Mouse (Mus musculus): ENCODE data around the gene Fbxw11. TPM values are rescaled to one million over a fixed set of nuclear protein-coding genes. Genes with fewer than 3 reads are reported as not detected.

The Fbxw11 gene
- polyA plus RNA-seq, 1 experiment: 29.8 TPM

DNA sequence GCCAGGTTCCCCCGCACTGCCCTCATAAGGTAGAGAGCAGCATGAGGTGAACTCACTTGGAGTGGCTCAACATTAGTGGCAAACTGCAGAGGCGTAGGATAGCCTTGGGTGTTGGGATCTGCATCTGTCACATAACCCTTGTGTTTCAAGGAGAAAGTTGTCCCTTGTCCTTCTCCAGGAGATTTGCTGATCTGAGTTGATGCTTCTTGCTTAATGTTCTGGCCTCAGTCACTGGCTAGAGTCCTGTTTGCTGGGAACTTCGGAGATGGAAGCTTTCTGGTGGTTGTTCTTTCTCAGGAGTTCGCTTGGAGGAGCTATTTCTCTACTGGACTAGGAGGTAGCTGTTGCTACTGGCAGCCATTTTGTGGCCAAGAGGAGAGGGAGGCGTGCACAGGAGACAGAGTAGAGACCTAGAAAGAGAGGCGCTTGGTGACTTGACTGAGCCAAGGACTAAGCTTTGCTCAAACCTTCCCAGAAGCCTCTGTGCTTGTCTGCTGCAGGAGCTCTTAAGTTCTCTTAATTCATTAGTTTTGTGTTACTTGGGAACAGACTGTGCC, 143.1 kb downstream of the Fbxw11 start:
- no peaks in the 10 kb centered on the region for H3K36me3 ChIP-seq (ENCODE audit: control insufficient read depth, insufficient read depth, low read length)
- H3K27me3 ChIP-seq (ENCODE audit: control insufficient read depth, insufficient read depth, low read length): no peaks in the 10 kb centered on the region
- WGBS: 76% methylated on average over 6 of the region's 6 CpGs
- TF ChIP-seq CTCF (IDR thresholded peaks at IDR 0.05; ENCODE audit: extremely low read depth, insufficient read length, insufficient replicate concordance, low read depth, low read length) (no peak), POLR2A (IDR thresholded peaks at IDR 0.05; ENCODE audit: low read depth, low read length) (no peak)
- H3K4me1 ChIP-seq (ENCODE audit: control insufficient read depth, insufficient read depth, insufficient read length, low read length): no peaks in the 10 kb centered on the region
- no peak overlapping the region for H3K27ac ChIP-seq (ENCODE audit: insufficient read depth, low read depth, low read length)
- no peak overlapping the region for H3K4me3 ChIP-seq (ENCODE audit: low read depth, low read length)

- no peaks in the 10 kb centered on the region for H3K36me3 ChIP-seq (ENCODE audit: control insufficient read depth, insufficient read depth, low read length)
- H3K4me3 ChIP-seq (ENCODE audit: low read depth, low read length): no peak overlapping the region
- TF ChIP-seq POLR2A (IDR thresholded peaks at IDR 0.05; ENCODE audit: low read depth, low read length) (no peak), CTCF (IDR thresholded peaks at IDR 0.05; ENCODE audit: extremely low read depth, insufficient read length, insufficient replicate concordance, low read depth, low read length) (no peak)
- H3K27ac ChIP-seq (ENCODE audit: insufficient read depth, low read depth, low read length): no peak overlapping the region
- H3K4me1 ChIP-seq (ENCODE audit: control insufficient read depth, insufficient read depth, insufficient read length, low read length): no peaks in the 10 kb centered on the region
- 79% methylated on average over 5 of the region's 5 CpGs for WGBS
- no peaks in the 10 kb centered on the region for H3K27me3 ChIP-seq (ENCODE audit: control insufficient read depth, insufficient read depth, low read length)
These were observed 143.7 kb downstream of the Fbxw11 start for GRCm38 (mm10) chr11:32786201-32786600.

DNA sequence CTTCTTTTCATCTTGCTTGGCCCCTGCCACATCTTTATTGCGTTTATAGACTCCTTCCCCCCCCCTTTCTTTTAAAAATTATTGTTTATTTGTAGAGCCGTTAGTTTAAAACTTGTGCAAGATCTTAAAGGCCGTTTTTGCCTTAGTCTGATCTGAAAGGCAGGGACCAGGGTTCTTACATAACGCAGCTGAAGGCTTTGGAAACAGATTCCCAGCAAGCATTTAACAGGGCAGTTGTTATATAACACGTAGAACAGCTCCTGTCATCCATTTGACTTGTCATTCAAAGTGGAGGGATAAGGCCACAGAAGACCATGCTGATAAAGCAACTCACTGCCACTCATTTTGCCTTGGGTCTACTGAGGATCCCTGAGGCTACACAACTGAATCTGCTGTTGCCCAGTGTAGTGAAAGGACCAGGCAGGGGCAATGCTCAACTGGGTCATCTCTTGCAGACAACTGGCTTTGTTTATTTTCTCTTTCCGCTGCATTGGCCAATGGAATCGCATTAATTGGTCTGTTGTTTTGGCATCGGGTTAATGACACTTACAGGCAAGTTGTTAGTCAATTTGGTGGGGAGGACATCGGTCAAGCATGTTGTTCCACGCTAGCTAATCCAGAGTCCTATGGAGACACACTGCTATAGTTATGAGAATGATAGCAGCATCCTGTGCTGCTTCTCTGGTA, 152.4 kb downstream of the Fbxw11 start:
- no peak for TF ChIP-seq POLR2A (IDR thresholded peaks at IDR 0.05; ENCODE audit: low read depth, low read length)
- no peak for TF ChIP-seq CTCF (IDR thresholded peaks at IDR 0.05; ENCODE audit: extremely low read depth, insufficient read length, insufficient replicate concordance, low read depth, low read length)
- 65% methylated on average over 10 of the region's 10 CpGs for WGBS
- H3K4me1 ChIP-seq (ENCODE audit: control insufficient read depth, insufficient read depth, insufficient read length, low read length): no peaks in the 10 kb centered on the region
- no peak overlapping the region for H3K27ac ChIP-seq (ENCODE audit: insufficient read depth, low read depth, low read length)
- no peak overlapping the region for H3K4me3 ChIP-seq (ENCODE audit: low read depth, low read length)
- no peaks in the 10 kb centered on the region for H3K27me3 ChIP-seq (ENCODE audit: control insufficient read depth, insufficient read depth, low read length)
- no peaks in the 10 kb centered on the region for H3K36me3 ChIP-seq (ENCODE audit: control insufficient read depth, insufficient read depth, low read length)

Other genes starting within 250 kb of the Fbxw11 start
- gene Ubtd2, start 187.4 kb upstream of the Fbxw11 start, polyA plus RNA-seq (2012; rRNA removed): 1.6 TPM in 2 replicates
- gene Efcab9, start 110.6 kb upstream of the Fbxw11 start, polyA plus RNA-seq (2012; rRNA removed): not detected in 2 replicates
- 12.7 and 49.4 TPM in 2 replicates for gene Stk10, start 109.4 kb upstream of the Fbxw11 start, polyA plus RNA-seq (2012; rRNA removed)
- gene Smim23, start 181.9 kb downstream of the Fbxw11 start, polyA plus RNA-seq (2012; rRNA removed): not detected in 2 replicates

All from small intestine, adult 2 months (tissue).